Mouse (Mus musculus) stomach, embryonic 14.5 days (tissue): ENCODE measurements at regions not wholly inside any gene's neighbourhood (a gene's known extent, or its start where the extent isn't known, plus 50 kb on each side); places are given as distances from the start of the nearest gene placed in this dataset.

Experiments
- ATAC-seq: fragments of 200-750 bp; cut with Nextera tagmentation; 2 replicates; pipeline ENCODE4 v1.8.0; 2017; ENCODE audit warnings: low read depth, moderate TSS enrichment; ENCODE audit not compliant: insufficient number of reproducible peaks, insufficient read depth, low FRiP score
- H3K27ac ChIP-seq: fragments of 300-500 bp; sonication (generic); 2 replicates; pipeline ENCODE4 v1.5.1; 2014; ENCODE audit warnings: mild to moderate bottlenecking, low read length, moderate library complexity, mixed read lengths
- H3K27me3 ChIP-seq: fragments of 300-500 bp; sonication (generic); 2 replicates; pipeline ENCODE4 v1.6.1; 2014; ENCODE audit warnings: low read length, control low read depth, mixed read lengths; ENCODE audit not compliant: control insufficient read depth, insufficient read depth
- H3K36me3 ChIP-seq: fragments of 300-500 bp; sonication (generic); 2 replicates; pipeline ENCODE4 v1.6.1; 2014; ENCODE audit warnings: mild to moderate bottlenecking, control low read depth, low read length, moderate library complexity, mixed read lengths; ENCODE audit not compliant: control insufficient read depth, insufficient read depth
- H3K4me1 ChIP-seq: fragments of 300-500 bp; sonication (generic); 2 replicates; pipeline ENCODE4 v1.6.1; 2014; ENCODE audit warnings: low read length, control low read depth, mixed read lengths; ENCODE audit not compliant: control insufficient read depth, insufficient read depth
- H3K4me2 ChIP-seq: fragments of 300-500 bp; sonication (generic); replicated peaks from 2 replicates; pipeline ENCODE4 v1.6.1; 2014; ENCODE audit warnings: low read depth, low read length, control low read depth
- H3K4me3 ChIP-seq: fragments of 300-500 bp; sonication (generic); 2 replicates; pipeline ENCODE4 v1.5.1; 2014; ENCODE audit warnings: low read depth, low read length, control low read depth
- H3K9ac ChIP-seq: fragments of 300-500 bp; sonication (generic); replicated peaks from 2 replicates; pipeline ENCODE4 v1.6.1; 2014; ENCODE audit warnings: low read depth, mild to moderate bottlenecking, control low read depth, low read length, moderate library complexity, mixed read lengths
- H3K9me3 ChIP-seq: fragments of 300-500 bp; sonication (generic); 2 replicates; pipeline ENCODE4 v1.6.1; 2016; ENCODE audit warnings: low read depth, low read length, control low read depth; ENCODE audit not compliant: control insufficient read depth
- WGBS: fragments of 180-500 bp; shearing (Covaris S2); extraction: QIAGEN DNeasy Blood & Tissue Kit; methylation state at CpG from one replicate; pipeline ENCODE4 v1.1.7; 2014; 5-methylcytosine and 5-hydroxymethylcytosine counted together

- H3K9ac ChIP-seq = no peak overlapping the region
- no peak overlapping the region for H3K4me3 ChIP-seq
- no peaks in the 10 kb centered on the region for H3K36me3 ChIP-seq
- ATAC-seq = no peak
- 69% methylated on average over 4 of the region's 4 CpGs for WGBS
- H3K27ac ChIP-seq = no peak overlapping the region
- H3K4me1 ChIP-seq = no peaks in the 10 kb centered on the region
- no peaks in the 10 kb centered on the region for H3K9me3 ChIP-seq
- no peaks in the 10 kb centered on the region for H3K27me3 ChIP-seq
- no peak overlapping the region for H3K4me2 ChIP-seq
These were observed 496.4 kb downstream of the Nedd1 start for GRCm38 (mm10) chr10:92225818-92226217.

GRCm38 (mm10) chr10:92225071-92225470 is 497.1 kb downstream of the Nedd1 start:
- Histone ChIP-seq H3K4me2 (no peak overlapping the region), H3K27ac (no peak overlapping the region), H3K9ac (no peak overlapping the region), H3K4me1 (no peaks in the 10 kb centered on the region), H3K27me3 (no peaks in the 10 kb centered on the region), H3K4me3 (no peak overlapping the region), H3K9me3 (no peaks in the 10 kb centered on the region), H3K36me3 (no peaks in the 10 kb centered on the region)
- 79% methylated on average over 7 of the region's 7 CpGs for WGBS
- no peak for ATAC-seq

- Histone ChIP-seq H3K4me3 (no peak overlapping the region), H3K36me3 (no peaks in the 10 kb centered on the region), H3K27ac (no peak overlapping the region), H3K9me3 (no peaks in the 10 kb centered on the region), H3K9ac (no peak overlapping the region), H3K4me1 (no peaks in the 10 kb centered on the region), H3K27me3 (no peaks in the 10 kb centered on the region), H3K4me2 (no peak overlapping the region)
- peak; percentile 65; the same call in 1 of the 2 replicates for ATAC-seq
- 32% methylated on average over 3 of the region's 3 CpGs for WGBS
These were observed 502.9 kb downstream of the Nedd1 start for GRCm38 (mm10) chr10:92219310-92219709.

- Histone ChIP-seq H3K27ac (no peak overlapping the region), H3K9ac (no peak overlapping the region), H3K4me1 (no peaks in the 10 kb centered on the region), H3K9me3 (no peaks in the 10 kb centered on the region), H3K27me3 (no peaks in the 10 kb centered on the region), H3K4me2 (no peak overlapping the region), H3K36me3 (no peaks in the 10 kb centered on the region), H3K4me3 (no peak overlapping the region)
- WGBS = 69% methylated on average over 8 of the region's 8 CpGs
- no peak for ATAC-seq
These were observed 551.4 kb downstream of the Nedd1 start for GRCm38 (mm10) chr10:92170856-92171255.

GRCm38 (mm10) chr10:92166057-92166456 is 556.2 kb downstream of the Nedd1 start:
- Histone ChIP-seq H3K9me3 (no peaks in the 10 kb centered on the region), H3K36me3 (no peaks in the 10 kb centered on the region), H3K4me3 (no peak overlapping the region), H3K4me2 (no peak overlapping the region), H3K9ac (no peak overlapping the region), H3K27me3 (no peaks in the 10 kb centered on the region), H3K27ac (no peak overlapping the region), H3K4me1 (no peaks in the 10 kb centered on the region)
- 86% methylated on average over 2 of the region's 2 CpGs for WGBS
- ATAC-seq = no peak

GRCm38 (mm10) chr10:92164991-92165390 is 557.2 kb downstream of the Nedd1 start:
- Histone ChIP-seq H3K27me3 (no peaks in the 10 kb centered on the region), H3K4me3 (no peak overlapping the region), H3K9me3 (no peaks in the 10 kb centered on the region), H3K4me1 (no peaks in the 10 kb centered on the region), H3K36me3 (no peaks in the 10 kb centered on the region), H3K4me2 (no peak overlapping the region), H3K9ac (no peak overlapping the region), H3K27ac (no peak overlapping the region)
- WGBS = 35% methylated on average over 5 of the region's 5 CpGs
- ATAC-seq = no peak

GRCm38 (mm10) chr10:92164648-92164960 is 557.6 kb downstream of the Nedd1 start:
- Histone ChIP-seq H3K27ac (no peak overlapping the region), H3K9ac (no peak overlapping the region), H3K4me2 (no peak overlapping the region), H3K4me3 (no peak overlapping the region), H3K36me3 (no peaks in the 10 kb centered on the region), H3K4me1 (no peaks in the 10 kb centered on the region), H3K27me3 (no peaks in the 10 kb centered on the region), H3K9me3 (no peaks in the 10 kb centered on the region)
- ATAC-seq = no peak
- 42% methylated on average over 3 of the region's 3 CpGs for WGBS

- Histone ChIP-seq H3K27ac (no peak overlapping the region), H3K9me3 (no peaks in the 10 kb centered on the region), H3K36me3 (no peaks in the 10 kb centered on the region), H3K4me1 (no peaks in the 10 kb centered on the region), H3K27me3 (no peaks in the 10 kb centered on the region), H3K4me2 (no peak overlapping the region), H3K4me3 (no peak overlapping the region), H3K9ac (no peak overlapping the region)
- WGBS = 51% methylated on average over 12 of the region's 12 CpGs
- ATAC-seq = no peak
These were observed 558.2 kb downstream of the Nedd1 start for GRCm38 (mm10) chr10:92163851-92164647.

GRCm38 (mm10) chr10:92163071-92163504 is 559.1 kb downstream of the Nedd1 start:
- H3K9ac ChIP-seq = no peak overlapping the region

More at GRCm38 (mm10) chr10:92163071-92163504, 559.1 kb downstream of the Nedd1 start:
- H3K4me1 ChIP-seq = no peaks in the 10 kb centered on the region
- H3K9me3 ChIP-seq = no peaks in the 10 kb centered on the region
- no peak overlapping the region for H3K27ac ChIP-seq
- no peaks in the 10 kb centered on the region for H3K27me3 ChIP-seq
- no peak for ATAC-seq
- WGBS = 6% methylated on average over 7 of the region's 7 CpGs
- peak overlapping the region; percentile 74 for H3K4me2 ChIP-seq
- no peaks in the 10 kb centered on the region for H3K36me3 ChIP-seq
- H3K4me3 ChIP-seq = peak overlapping the region; percentile 36; the same call in 1 of the 2 replicates
